Mouse (Mus musculus): ENCODE data around the gene Kiss1.
A peak's percentile ranks its signal among the peaks of the same experiment; 100 is the strongest.
"Not testable (repeated sequence)": the region's sequence is repeated elsewhere in the genome, so short reads cannot be mapped to it uniquely, and the experiment has no call there.

Kiss1 gene

GRCm38 (mm10) chr1:133317149-133317548 lies 4.5 kb upstream of the Kiss1 start:
- no peak for DNase-seq (ENCODE audit: low read depth, low spot score)

DNA sequence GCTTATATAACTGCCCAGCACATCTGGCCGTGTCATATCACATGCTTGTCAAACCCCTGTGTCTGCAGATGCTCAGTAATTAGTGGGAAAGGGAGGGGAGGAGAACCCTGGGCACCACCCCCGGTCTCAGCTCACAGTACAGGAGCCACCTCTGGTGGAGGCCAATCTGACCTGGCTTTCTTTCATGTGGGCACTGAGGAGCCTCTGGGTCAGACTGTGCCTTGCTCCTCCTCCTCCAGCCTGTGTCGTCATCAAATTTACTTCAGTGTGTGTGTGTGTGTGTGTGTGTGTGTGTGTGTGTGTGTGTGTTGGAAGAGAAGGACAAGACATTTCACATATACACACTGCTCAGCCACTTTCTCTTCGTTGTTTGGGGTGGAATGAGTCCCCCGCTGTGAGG lies 1.7 kb downstream of the Kiss1 start:
- no peak for DNase-seq (ENCODE audit: low read depth, low spot score)

GRCm38 (mm10) chr1:133325951-133326350 lies 4.3 kb downstream of the Kiss1 start:
- DNase-seq (ENCODE audit: low read depth, low spot score), result no peak

- DNase-seq (ENCODE audit: low read depth, low spot score), result no peak
Observed at GRCm38 (mm10) chr1:133327094-133327493, 5.4 kb downstream of the Kiss1 start.

GRCm38 (mm10) chr1:133328299-133328795 lies 6.7 kb downstream of the Kiss1 start:
- no peak for DNase-seq (ENCODE audit: low read depth, low spot score)

GRCm38 (mm10) chr1:133328896-133329637 lies 7.4 kb downstream of the Kiss1 start:
- no peak for DNase-seq (ENCODE audit: low read depth, low spot score)

DNA sequence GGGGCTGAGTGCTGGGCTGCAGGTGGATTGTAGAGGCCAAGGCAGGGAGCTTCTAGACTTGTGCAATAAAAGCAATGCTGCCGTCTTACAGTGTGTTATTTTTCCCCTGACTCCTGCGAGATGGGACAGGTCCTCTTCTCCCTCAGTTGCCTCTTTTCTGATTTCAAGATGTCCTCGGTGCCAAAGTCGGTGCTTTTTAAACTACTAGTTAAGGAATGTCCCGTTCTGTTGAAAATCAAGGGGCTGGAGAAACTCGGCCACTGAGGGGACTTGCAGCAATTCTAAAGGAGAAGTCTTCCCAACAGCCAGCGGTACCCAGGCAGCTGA lies 7.9 kb downstream of the Kiss1 start:
- DNase-seq (ENCODE audit: low read depth, low spot score), result no peak

DNA sequence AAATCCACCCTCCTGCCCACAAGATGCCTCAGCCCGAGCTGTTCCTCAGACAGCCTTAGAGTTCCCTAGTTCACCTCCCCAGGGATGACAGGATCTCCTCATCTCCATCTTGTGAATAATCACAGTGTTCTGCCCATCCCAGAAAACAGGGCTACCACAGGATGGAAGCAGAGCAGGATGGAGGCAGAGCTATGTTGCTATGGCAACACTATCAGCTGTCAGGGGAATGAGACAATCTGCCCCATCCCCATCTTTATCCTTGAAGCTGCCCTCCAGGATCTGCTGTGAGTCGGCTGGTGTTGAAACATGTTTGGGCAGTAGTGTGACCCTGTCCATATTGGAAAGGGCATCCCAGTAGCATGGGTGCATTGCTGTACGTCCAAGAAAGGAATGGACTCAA lies 9.5 kb downstream of the Kiss1 start:
- DNase-seq (ENCODE audit: low read depth, low spot score), result no peak

- DNase-seq (ENCODE audit: low read depth, low spot score), result no peak
Observed at GRCm38 (mm10) chr1:133332656-133333430, 11.2 kb downstream of the Kiss1 start.

- DNase-seq (ENCODE audit: low read depth, low spot score), result no peak
Observed at GRCm38 (mm10) chr1:133333937-133334336, 12.3 kb downstream of the Kiss1 start.

- DNase-seq (ENCODE audit: low read depth, low spot score), result not testable (repeated sequence)
Observed at GRCm38 (mm10) chr1:133340403-133340802, 18.7 kb downstream of the Kiss1 start.

GRCm38 (mm10) chr1:133344357-133344756 lies 22.7 kb downstream of the Kiss1 start:
- DNase-seq (ENCODE audit: low read depth, low spot score), result no peak

- DNase-seq (ENCODE audit: low read depth, low spot score), result no peak
Observed at GRCm38 (mm10) chr1:133346531-133346930, 24.9 kb downstream of the Kiss1 start.

GRCm38 (mm10) chr1:133347226-133347625 lies 25.6 kb downstream of the Kiss1 start:
- no peak for DNase-seq (ENCODE audit: low read depth, low spot score)

DNA sequence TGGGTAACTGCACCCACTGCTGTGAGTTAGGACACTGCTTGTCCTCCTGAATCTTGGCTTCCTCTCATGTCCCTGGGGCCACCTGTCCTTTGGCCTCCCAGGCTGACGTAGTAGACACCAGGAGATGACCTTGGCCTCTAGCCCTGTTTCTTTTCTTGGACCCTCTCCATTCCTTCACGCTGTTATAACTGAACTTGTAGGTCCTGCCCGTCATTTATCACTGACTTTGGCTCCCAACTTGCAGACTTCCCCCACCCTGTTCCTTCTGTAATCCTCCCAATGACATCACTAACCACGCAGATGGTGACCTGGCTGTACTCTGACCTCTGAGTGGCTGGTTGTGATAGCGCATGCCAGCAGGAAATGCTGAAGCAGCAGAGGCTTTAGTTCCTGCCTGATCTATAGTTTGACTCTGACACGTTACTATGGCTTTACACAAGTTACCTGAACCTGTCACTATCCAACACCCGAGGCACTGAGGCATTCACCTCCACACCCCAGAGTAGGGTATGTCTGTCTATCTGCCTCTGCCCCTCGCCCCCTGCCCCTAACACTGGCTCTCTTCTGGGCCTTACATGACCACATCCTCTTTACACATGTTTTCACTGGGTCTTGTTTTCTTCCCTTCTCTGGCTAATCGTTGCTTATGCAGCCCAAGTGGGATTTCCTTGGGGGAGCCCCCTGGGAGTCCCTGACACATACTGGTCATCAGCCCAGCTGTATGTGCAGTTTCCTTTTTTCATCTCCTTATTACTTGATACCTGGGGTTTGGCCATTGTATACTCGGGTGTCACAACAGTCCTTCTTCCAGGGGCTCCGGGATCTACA lies 26.2 kb downstream of the Kiss1 start:
- no peak for DNase-seq (ENCODE audit: low read depth, low spot score)

- no peak for DNase-seq (ENCODE audit: low read depth, low spot score)
Observed at GRCm38 (mm10) chr1:133350210-133350609, 28.5 kb downstream of the Kiss1 start, which contains the start of gene Ren1. Gene Ren1 (plus strand): TSS chr1:133350510.

DNA sequence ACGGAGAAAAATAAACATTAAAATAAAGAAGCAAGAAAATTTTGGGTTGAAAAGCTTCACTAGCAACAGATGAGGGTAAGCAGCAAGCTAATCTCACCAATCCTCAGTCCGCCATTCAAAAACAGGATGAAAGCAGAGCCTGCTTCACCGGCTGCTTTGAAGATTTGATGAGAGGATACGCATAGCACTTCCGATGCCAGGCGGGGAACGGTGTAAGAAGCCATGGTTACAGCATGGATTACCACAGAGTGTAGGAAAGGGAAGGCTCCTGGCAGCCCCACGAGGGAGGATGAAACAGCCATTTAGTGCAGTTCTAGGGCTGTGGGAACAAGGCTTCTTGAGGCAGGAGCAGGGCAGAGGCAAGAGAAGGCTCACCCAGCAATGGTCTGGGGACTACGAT lies 30.1 kb downstream of the Kiss1 start:
- no peak for DNase-seq (ENCODE audit: low read depth, low spot score)

GRCm38 (mm10) chr1:133353371-133353809 lies 31.7 kb downstream of the Kiss1 start:
- DNase-seq (ENCODE audit: low read depth, low spot score), result peak; percentile 44

DNA sequence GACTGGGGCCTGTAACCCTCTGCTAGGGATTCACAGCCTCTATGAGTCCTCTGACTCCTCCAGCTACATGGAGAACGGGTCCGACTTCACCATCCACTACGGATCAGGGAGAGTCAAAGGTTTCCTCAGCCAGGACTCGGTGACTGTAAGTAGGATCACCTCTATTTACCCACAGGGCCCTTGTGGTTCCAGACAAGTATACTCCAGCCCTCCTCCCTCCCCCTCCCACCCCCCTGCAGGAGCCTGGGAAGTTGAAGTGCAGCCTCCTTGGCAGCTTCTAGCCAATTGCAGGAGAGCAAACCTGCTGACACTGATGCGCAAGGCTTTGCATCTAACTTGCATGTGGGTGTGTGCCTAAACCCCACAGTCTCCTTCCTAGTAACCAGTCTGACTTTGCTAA lies 33.8 kb downstream of the Kiss1 start:
- no peak for DNase-seq (ENCODE audit: low read depth, low spot score)

GRCm38 (mm10) chr1:133355912-133356311 lies 34.2 kb downstream of the Kiss1 start:
- DNase-seq (ENCODE audit: low read depth, low spot score), result no peak

DNA sequence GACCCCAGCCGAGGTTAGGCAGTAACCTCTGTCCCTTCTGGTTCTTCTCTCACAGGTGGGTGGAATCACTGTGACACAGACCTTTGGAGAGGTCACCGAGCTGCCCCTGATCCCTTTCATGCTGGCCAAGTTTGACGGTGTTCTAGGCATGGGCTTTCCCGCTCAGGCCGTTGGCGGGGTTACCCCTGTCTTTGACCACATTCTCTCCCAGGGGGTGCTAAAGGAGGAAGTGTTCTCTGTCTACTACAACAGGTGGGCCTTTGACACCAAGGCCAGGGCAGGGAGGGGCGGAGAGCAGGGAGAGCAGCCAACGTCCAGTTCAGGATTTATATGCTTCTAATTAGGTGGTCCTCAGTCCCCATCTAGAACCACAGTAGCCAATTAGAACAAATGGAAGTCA lies 34.7 kb downstream of the Kiss1 start:
- no peak for DNase-seq (ENCODE audit: low read depth, low spot score)

- no peak for DNase-seq (ENCODE audit: low read depth, low spot score)
Observed at GRCm38 (mm10) chr1:133361006-133361405, 39.3 kb downstream of the Kiss1 start.
